Mouse (Mus musculus): ENCODE measurements at regions not wholly inside any gene's neighbourhood (a gene's known extent, or its start where the extent isn't known, plus 50 kb on each side); places are given as distances from the start of the nearest gene placed in this dataset.

GRCm38 (mm10) chr6:33117877-33118276 is 57.8 kb upstream of the Chchd3 start:
- no peak for DNase-seq

GRCm38 (mm10) chr6:33120581-33120980 is 60.5 kb upstream of the Chchd3 start:
- no peak for DNase-seq

GRCm38 (mm10) chr6:33126574-33126973 is 66.5 kb upstream of the Chchd3 start:
- DNase-seq: peak; percentile 79

GRCm38 (mm10) chr6:33136906-33137305 is 76.8 kb upstream of the Chchd3 start:
- no peak for DNase-seq

- peak; percentile 39 for DNase-seq
These were observed 77.8 kb upstream of the Chchd3 start for GRCm38 (mm10) chr6:33137823-33138222.

- no peak for DNase-seq
These were observed 82.4 kb upstream of the Exoc4 start for GRCm38 (mm10) chr6:33166479-33166878.

GRCm38 (mm10) chr6:33173606-33174005 is 75.3 kb upstream of the Exoc4 start:
- no peak for DNase-seq

- no peak for DNase-seq
These were observed 74.3 kb upstream of the Exoc4 start for GRCm38 (mm10) chr6:33174616-33175015.

- DNase-seq: no peak
These were observed 59.2 kb upstream of the Exoc4 start for GRCm38 (mm10) chr6:33189521-33190246.

GRCm38 (mm10) chr6:33193823-33194222 is 55.1 kb upstream of the Exoc4 start:
- no peak for DNase-seq
